Mouse (Mus musculus) layer of hippocampus, adult 11-12 months (tissue): ENCODE measurements around the gene Sema4a.
"Not testable (repeated sequence)": the region's sequence is repeated elsewhere in the genome, so short reads cannot be mapped to it uniquely, and the experiment has no call there.

Experiments
- DNase-seq: peaks from one replicate; pipeline ENCODE4 v3.0.0; 2022; ENCODE audit warnings: low spot score

The Sema4a gene

GRCm38 (mm10) chr3:88455588-88456264 lies 5.3 kb downstream of the Sema4a start:
- DNase-seq, result no peak

- no peak for DNase-seq
Observed at GRCm38 (mm10) chr3:88454762-88455587, 6.0 kb downstream of the Sema4a start.

- no peak for DNase-seq
Observed at GRCm38 (mm10) chr3:88453986-88454385, 7.0 kb downstream of the Sema4a start.

GRCm38 (mm10) chr3:88453369-88453768 lies 7.6 kb downstream of the Sema4a start:
- no peak for DNase-seq

GRCm38 (mm10) chr3:88452716-88453115 lies 8.3 kb downstream of the Sema4a start:
- DNase-seq, result no peak

GRCm38 (mm10) chr3:88452246-88452645 lies 8.7 kb downstream of the Sema4a start:
- no peak for DNase-seq

GRCm38 (mm10) chr3:88450379-88451131 lies 10.4 kb downstream of the Sema4a start:
- DNase-seq, result no peak

- no peak for DNase-seq
Observed at GRCm38 (mm10) chr3:88449395-88450023, 11.5 kb downstream of the Sema4a start.

DNA sequence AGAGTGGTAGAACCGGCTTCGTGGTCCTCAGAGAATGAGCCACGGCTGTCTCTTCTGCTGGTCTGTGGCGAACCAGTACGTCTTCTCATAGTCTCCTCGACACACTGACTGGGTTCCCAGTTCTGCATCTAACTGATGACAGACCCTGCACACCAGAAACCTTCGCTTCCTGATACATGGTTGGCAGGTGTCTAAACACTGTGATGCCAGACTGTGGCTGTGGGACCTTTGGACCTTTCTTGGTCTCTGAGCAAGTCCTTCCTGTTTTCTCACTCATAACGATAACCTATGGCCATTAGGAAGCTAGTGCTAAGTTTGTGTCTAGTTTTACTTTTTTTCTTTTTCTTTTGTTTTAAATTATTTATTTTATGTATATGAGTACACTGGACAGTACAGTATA lies 12.5 kb downstream of the Sema4a start:
- DNase-seq, result no peak

DNA sequence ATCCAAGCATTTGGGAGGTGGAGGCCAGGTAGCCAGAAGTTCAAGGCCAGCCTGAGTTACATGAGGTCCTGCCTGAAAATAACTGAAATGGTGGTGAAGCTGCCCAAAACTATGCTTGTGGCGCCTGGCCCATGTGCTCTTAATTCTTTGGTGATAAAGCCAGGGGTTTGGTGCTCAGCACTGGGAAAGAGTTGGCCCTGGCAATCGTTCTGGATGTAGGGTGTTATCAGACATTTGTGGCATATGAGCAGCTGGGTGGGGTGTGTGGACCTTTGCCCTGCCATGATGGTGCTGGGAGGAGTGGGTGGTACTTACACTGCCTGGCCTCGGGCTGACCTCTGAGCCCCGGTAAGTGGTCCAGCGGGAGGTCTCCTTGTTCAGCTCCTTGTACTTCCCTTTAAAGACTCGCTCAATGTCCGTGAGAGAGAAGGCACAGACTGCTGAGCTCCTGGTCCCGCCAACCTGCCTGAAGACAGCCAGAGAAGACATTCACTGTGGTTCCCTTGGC lies 13.3 kb downstream of the Sema4a start:
- no peak for DNase-seq

GRCm38 (mm10) chr3:88446471-88447123 lies 14.4 kb downstream of the Sema4a start:
- DNase-seq, result no peak

GRCm38 (mm10) chr3:88442888-88443287 lies 18.1 kb downstream of the Sema4a start:
- DNase-seq, result no peak

GRCm38 (mm10) chr3:88442488-88442887 lies 18.5 kb downstream of the Sema4a start:
- DNase-seq, result no peak

- DNase-seq, result peak; percentile 56
Observed at GRCm38 (mm10) chr3:88440500-88441381, 20.2 kb downstream of the Sema4a start.

DNA sequence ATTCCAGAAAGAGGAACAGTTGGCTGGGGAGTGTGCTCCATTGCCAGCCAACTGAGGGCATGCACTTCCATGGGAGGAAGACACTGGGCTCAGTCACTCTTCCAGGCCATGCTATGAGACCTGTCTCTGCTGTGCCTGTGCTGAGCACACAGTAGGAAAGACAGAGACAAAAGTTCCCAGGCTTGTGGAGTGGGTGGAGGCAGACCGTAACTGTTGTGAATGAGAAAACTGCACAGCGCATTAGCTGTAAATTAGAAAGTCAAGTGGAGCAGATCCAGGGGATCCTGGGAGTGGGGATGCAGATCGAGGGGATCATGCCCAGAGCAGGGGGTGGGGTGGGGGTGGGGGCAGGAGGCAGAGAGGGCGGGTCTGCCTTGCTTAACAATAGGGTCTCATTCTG lies 21.4 kb downstream of the Sema4a start:
- no peak for DNase-seq

DNA sequence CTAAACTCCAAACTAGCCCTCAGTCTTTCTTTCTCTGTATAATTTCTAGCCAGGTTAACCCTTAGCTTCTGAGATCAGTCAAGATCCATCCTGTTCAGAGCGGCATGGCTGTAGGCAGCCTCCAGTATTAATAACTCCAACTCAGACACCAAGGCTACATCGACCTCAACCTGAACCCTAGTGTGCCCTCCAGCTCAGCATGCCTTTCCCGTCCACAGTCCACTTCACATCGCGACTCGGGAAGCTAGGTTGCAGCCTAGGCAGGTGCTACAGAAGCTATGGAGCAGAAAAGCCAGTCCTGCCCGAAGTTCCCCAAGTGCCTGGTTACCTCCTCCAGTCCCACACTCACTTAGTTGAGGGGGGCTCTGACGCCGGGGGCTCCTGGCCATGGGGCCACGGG lies 23.5 kb downstream of the Sema4a start:
- no peak for DNase-seq

DNA sequence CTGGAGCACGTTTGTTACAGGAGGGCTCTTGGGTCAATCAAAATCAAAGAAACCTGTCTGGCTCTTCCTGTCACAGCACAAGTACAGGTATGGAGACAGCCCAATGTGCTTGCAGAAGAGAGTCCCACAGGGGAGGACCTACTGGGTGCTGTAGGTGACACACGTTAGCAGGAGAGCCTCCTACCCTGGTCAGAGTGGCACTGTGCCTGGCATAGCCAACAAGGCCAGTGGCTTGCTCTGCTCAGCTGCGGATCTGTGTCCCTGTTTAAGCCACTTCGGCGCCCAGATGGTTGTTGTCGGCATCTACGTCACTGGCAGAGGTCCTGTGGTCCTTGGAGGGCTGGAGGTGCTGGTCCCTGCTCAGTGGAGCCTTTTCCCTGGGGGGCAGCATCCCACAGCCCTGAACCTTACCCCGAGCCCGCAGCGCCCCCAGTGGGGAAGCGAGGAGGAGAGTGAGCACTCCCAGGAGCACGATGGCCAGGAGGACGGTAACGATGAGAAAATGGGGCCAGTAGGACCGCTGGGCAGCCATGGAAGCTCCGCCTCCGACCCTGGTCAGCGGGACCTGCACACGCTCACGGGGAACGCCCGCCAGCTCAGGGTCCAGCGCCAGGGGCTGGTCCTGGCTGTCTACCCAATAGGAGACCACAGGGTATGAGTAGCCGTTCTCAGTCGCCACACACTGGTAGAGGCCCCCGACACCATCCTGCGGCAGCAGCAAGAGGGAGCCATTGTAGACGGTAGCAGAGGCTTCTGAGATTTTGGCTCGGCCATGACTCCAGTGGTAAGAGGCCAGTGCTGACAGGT lies 24.4 kb downstream of the Sema4a start:
- DNase-seq, result peak; percentile 63

DNA sequence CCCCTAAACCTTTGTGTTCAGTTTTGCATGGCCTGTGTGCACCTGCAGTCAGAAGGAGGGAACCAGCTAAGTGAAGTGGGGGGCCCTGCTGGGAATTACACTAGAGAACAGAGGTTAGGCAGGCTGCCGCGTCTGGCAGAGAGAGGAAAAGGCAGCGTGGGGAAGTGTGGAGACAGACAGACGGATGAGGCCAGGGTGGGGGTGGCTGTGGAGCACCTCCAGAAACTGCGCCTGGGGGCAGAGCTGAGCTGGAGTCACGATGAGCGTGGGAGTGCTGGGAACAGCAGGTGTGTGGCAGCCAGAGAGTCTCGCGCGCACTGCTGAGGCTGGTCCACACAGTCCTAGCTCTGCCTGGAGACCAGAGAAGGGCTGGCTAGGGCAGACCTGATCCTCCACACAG lies 25.5 kb downstream of the Sema4a start:
- peak; percentile 79 for DNase-seq

DNA sequence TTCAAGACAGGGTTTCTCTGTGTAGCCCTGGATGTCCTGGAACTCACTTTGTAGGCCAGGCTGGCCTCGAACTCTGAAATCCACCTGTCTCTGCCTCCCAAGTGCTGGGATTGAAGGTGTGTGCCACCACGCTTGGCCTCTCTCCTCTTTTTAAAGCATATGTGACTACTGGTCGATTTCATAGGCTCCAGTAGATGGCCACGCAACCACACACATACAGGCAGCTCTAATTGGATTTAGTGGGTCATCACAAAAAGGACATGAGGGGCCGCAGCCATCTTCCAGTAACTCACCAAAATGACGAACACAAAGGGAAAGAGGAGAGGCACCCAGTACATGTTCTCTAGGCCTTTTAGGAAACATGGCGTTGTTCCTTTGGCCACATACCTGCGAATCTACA lies 32.3 kb downstream of the Sema4a start:
- not testable (repeated sequence) for DNase-seq
